ENCODE assay signal across 11 mouse cellular contexts in genomic region chr4:95377222-95378134, GRCm38 (mm10).
DNase-seq lines count a peak whose midpoint lies in the region; ATAC-seq and TF ChIP-seq lines count a peak whose summit lies in the region.
"Had no signal": no experiment of that assay in that cellular context is flagged by ENCODE, and none has a peak within 500 bp of the region (broad histone marks: within the 10 kb centered on the region; RNA-seq: fewer than 3 reads in every experiment).

No protein-coding gene starts in this region.

- no peak for TF ChIP-seq CTCF in intestine, postnatal 0 days (IDR thresholded peaks at IDR 0.05; ENCODE audit: low read depth)

- no peak for TF ChIP-seq POLR2A in myocyte (IDR thresholded peaks at IDR 0.05; ENCODE audit: insufficient read length, low read depth)

- DNase-seq in intestine, embryonic 14.5 days (ENCODE audit: low spot score) = no peak
- DNase-seq in embryonic facial prominence, embryonic 14.5 days (ENCODE audit: low spot score) = peak; percentile 67
- peak; percentile 41 for DNase-seq in kidney, postnatal 10 days
- no peak for DNase-seq in forebrain, embryonic 10.5 days (ENCODE audit: extremely low spot score, low spot score)
- DNase-seq in cerebellum, postnatal 4 days (ENCODE audit: low spot score in 2 of 2) = no peak
- DNase-seq: cerebellum, postnatal 10 days had no signal

- ATAC-seq in intestine, embryonic 14.5 days (replicated peaks; ENCODE audit: low FRiP score, low TSS enrichment, low read depth) = no peak
- no peak for ATAC-seq in intestine, postnatal 0 days
- peak; percentile 47; the same call in 1 of the 2 replicates for ATAC-seq in embryonic facial prominence, embryonic 14.5 days (ENCODE audit: low read depth)
- ATAC-seq in megakaryocyte progenitor cell, adult 5-6 weeks (replicated peaks; ENCODE audit: poor library complexity) = no peak

- H3K4me1 ChIP-seq in intestine, embryonic 14.5 days (replicated peaks; ENCODE audit: control insufficient read depth, insufficient read depth, low read length) = peaks cover 14% of the 10 kb centered on the region
- no peaks in the 10 kb centered on the region for H3K4me1 ChIP-seq in intestine, postnatal 0 days (replicated peaks; ENCODE audit: control insufficient read depth, insufficient read depth, low read length)
- H3K4me1 ChIP-seq in embryonic facial prominence, embryonic 14.5 days (ENCODE audit: control insufficient read depth, insufficient read depth, low read length) = peaks cover 22% of the 10 kb centered on the region
- peaks cover 9% of the 10 kb centered on the region for H3K4me1 ChIP-seq in forebrain, embryonic 10.5 days

- no peaks in the 10 kb centered on the region for H3K36me3 ChIP-seq in intestine, embryonic 14.5 days (ENCODE audit: control insufficient read depth, insufficient read depth, low read length)
- H3K36me3 ChIP-seq in intestine, postnatal 0 days (ENCODE audit: control insufficient read depth, insufficient read depth) = no peaks in the 10 kb centered on the region
- no peaks in the 10 kb centered on the region for H3K36me3 ChIP-seq in embryonic facial prominence, embryonic 14.5 days (ENCODE audit: control insufficient read depth, insufficient read depth, low read length)
- H3K36me3 ChIP-seq in myocyte (ENCODE audit: control insufficient read depth, insufficient read depth) = no peaks in the 10 kb centered on the region
- no peaks in the 10 kb centered on the region for H3K36me3 ChIP-seq in forebrain, embryonic 10.5 days (replicated peaks)
- H3K36me3 ChIP-seq: heart, embryonic 15.5 days; neural tube, embryonic 13.5 days had no signal

- no peaks in the 10 kb centered on the region for H3K27me3 ChIP-seq in intestine, embryonic 14.5 days (replicated peaks; ENCODE audit: control insufficient read depth, insufficient read depth, low read length)
- no peaks in the 10 kb centered on the region for H3K27me3 ChIP-seq in intestine, postnatal 0 days (replicated peaks; ENCODE audit: control insufficient read depth, insufficient read depth, low read length)
- H3K27me3 ChIP-seq in embryonic facial prominence, embryonic 14.5 days (replicated peaks; ENCODE audit: control insufficient read depth, insufficient read depth, low read length) = no peaks in the 10 kb centered on the region
- H3K27me3 ChIP-seq in myocyte (ENCODE audit: control insufficient read depth, insufficient read depth, insufficient read length) = no peaks in the 10 kb centered on the region
- no peaks in the 10 kb centered on the region for H3K27me3 ChIP-seq in forebrain, embryonic 10.5 days (ENCODE audit: poor library complexity, severe bottlenecking)
- H3K27me3 ChIP-seq: heart, embryonic 15.5 days; neural tube, embryonic 13.5 days had no signal

- WGBS in intestine, embryonic 14.5 days = 28% methylated on average over 9 of the region's 9 CpGs
- WGBS in intestine, postnatal 0 days = 54% methylated on average over 9 of the region's 9 CpGs
- 29% methylated on average over 9 of the region's 9 CpGs for WGBS in embryonic facial prominence, embryonic 14.5 days
- WGBS in forebrain, embryonic 10.5 days = 75% methylated on average over 9 of the region's 9 CpGs

- H3K9ac ChIP-seq in intestine, embryonic 14.5 days (ENCODE audit: low read length) = no peak overlapping the region
- no peak overlapping the region for H3K9ac ChIP-seq in intestine, postnatal 0 days (ENCODE audit: low read depth, low read length)
- H3K9ac ChIP-seq in embryonic facial prominence, embryonic 14.5 days (ENCODE audit: low read depth, low read length) = no peak overlapping the region
- H3K9ac ChIP-seq: heart, embryonic 15.5 days; neural tube, embryonic 13.5 days had no signal

- H3K4me2 ChIP-seq in intestine, embryonic 14.5 days (ENCODE audit: low read length) = no peak overlapping the region
- H3K4me2 ChIP-seq in intestine, postnatal 0 days (replicated peaks; ENCODE audit: low read depth) = no peak overlapping the region
- peak overlapping the region; percentile 12; the same call in 1 of the 2 replicates for H3K4me2 ChIP-seq in embryonic facial prominence, embryonic 14.5 days (ENCODE audit: low read depth, low read length)
- peak overlapping the region; percentile 15 for H3K4me2 ChIP-seq in myocyte (ENCODE audit: low read depth)
- H3K4me2 ChIP-seq: heart, embryonic 15.5 days; neural tube, embryonic 13.5 days had no signal

- H3K4me3 ChIP-seq in intestine, embryonic 14.5 days (ENCODE audit: low read depth, low read length) = no peak overlapping the region
- no peak overlapping the region for H3K4me3 ChIP-seq in intestine, postnatal 0 days (ENCODE audit: low read depth, low read length)
- no peak overlapping the region for H3K4me3 ChIP-seq in embryonic facial prominence, embryonic 14.5 days (ENCODE audit: low read depth, low read length)
- H3K4me3 ChIP-seq in myocyte = no peak overlapping the region
- no peak overlapping the region for H3K4me3 ChIP-seq in forebrain, embryonic 10.5 days
- H3K4me3 ChIP-seq: heart, embryonic 15.5 days; neural tube, embryonic 13.5 days had no signal

- H3ac ChIP-seq in myocyte (ENCODE audit: control insufficient read depth, insufficient read length) = no peak overlapping the region

- H3K27ac ChIP-seq in intestine, embryonic 14.5 days (ENCODE audit: low read depth) = peak overlapping the region; percentile 39
- no peak overlapping the region for H3K27ac ChIP-seq in intestine, postnatal 0 days (ENCODE audit: low read depth, low read length)
- peak overlapping the region; percentile 28; the same call in 1 of the 2 replicates for H3K27ac ChIP-seq in embryonic facial prominence, embryonic 14.5 days (replicated peaks; ENCODE audit: low read depth, low read length)
- H3K27ac ChIP-seq in forebrain, embryonic 10.5 days = no peak overlapping the region; the same call in 1 of the 2 replicates
- H3K27ac ChIP-seq: heart, embryonic 15.5 days; neural tube, embryonic 13.5 days had no signal

- H3K79me2 ChIP-seq in myocyte (ENCODE audit: control insufficient read depth, insufficient read depth) = no peaks in the 10 kb centered on the region

- H3K9me3 ChIP-seq in intestine, embryonic 14.5 days (ENCODE audit: control insufficient read depth, low read length) = no peaks in the 10 kb centered on the region
- no peaks in the 10 kb centered on the region for H3K9me3 ChIP-seq in intestine, postnatal 0 days (ENCODE audit: control insufficient read depth)
- no peaks in the 10 kb centered on the region for H3K9me3 ChIP-seq in embryonic facial prominence, embryonic 14.5 days (ENCODE audit: control insufficient read depth, low read length)
- no peaks in the 10 kb centered on the region for H3K9me3 ChIP-seq in forebrain, embryonic 10.5 days
- H3K9me3 ChIP-seq: heart, embryonic 15.5 days; neural tube, embryonic 13.5 days had no signal

TF ChIP-seq in myocyte, 11 proteins besides CTCF, POLR2A, EP300 and RAD21:
- TF ChIP-seq TCF12 (IDR thresholded peaks at IDR 0.05; ENCODE audit: insufficient read depth, poor library complexity, severe bottlenecking) = no peak
- TF ChIP-seq CEBPB (IDR thresholded peaks at IDR 0.05; ENCODE audit: insufficient read depth, poor library complexity, severe bottlenecking) = no peak

Comparison
In these comparisons a context has a peak if more than half of its experiments do, and no peak if none do; other contexts are left out.
1. H3K27ac ChIP-seq: peak in intestine, embryonic 14.5 days (single experiment) and embryonic facial prominence, embryonic 14.5 days (single experiment); none in intestine, postnatal 0 days (single experiment) and forebrain, embryonic 10.5 days (single experiment).
2. DNase-seq: peak in embryonic facial prominence, embryonic 14.5 days (single experiment) and kidney, postnatal 10 days (single experiment); none in intestine, embryonic 14.5 days (single experiment), forebrain, embryonic 10.5 days (single experiment) and cerebellum, postnatal 4 days (0 of 2).
3. H3K4me2 ChIP-seq: peak in embryonic facial prominence, embryonic 14.5 days (single experiment) and myocyte (single experiment); none in intestine, embryonic 14.5 days (single experiment) and intestine, postnatal 0 days (single experiment).